In the genomic region with DNA sequence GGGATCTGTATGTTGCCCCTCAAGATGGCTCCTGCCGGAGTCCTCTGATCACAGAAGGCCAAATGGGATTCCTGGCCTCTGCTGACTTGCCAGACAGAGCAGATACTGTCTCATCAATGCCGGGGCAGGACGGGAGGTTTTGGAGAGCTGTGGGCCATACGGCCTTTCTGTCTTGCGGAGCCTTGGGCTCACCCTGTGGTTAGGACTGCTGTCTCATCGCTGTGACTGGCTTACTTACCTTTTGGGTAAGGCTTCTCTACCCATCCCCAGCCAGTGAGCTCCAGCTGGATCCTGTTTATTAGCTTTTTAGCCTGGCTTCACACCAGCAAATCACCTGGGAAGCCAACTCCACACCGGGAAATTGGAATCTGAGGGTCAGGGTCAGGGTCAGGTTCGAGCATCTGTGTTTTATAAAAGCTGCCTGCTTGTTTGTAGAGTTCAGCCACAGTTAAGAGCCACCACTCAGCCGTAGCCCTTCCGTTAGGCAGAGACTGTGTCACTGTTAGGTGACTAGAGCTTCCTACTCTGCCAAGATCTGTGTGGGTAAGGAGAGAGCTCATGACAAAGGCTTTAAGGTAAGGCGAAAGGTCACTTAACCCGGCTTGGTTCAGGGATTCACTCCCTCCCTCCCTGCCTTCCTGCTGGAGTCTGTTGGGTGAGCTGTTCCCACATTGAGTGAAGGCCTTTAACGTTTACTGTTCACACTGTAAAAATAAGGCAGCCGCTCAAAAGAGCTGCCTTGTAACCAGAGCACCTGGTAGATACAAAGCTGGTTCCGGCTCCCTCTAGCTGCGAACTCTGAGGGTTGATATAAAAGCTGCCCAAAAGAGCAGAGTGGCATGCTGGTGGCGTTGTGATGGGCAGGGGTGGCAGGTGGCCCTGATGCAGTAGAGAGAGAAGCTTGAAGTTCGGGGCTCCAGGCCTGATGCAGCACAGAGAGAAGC, we compare ENCODE assay signal across 10 mouse cellular contexts.
DNase-seq lines count a peak whose midpoint lies in the region; ATAC-seq and TF ChIP-seq lines count a peak whose summit lies in the region.
"Had no signal": no experiment of that assay in that cellular context is flagged by ENCODE, and none has a peak within 500 bp of the region (broad histone marks: within the 10 kb centered on the region; RNA-seq: fewer than 3 reads in every experiment).

No protein-coding gene starts in this region.

- no peak for TF ChIP-seq EP300 in heart, postnatal 0 days (IDR thresholded peaks at IDR 0.05; ENCODE audit: low read depth)

- no peaks in the 10 kb centered on the region for H3K36me3 ChIP-seq in heart, postnatal 0 days (replicated peaks; ENCODE audit: control insufficient read depth, insufficient read depth, low read length)
- peaks cover under 1% of the 10 kb centered on the region; the same call in 1 of the 2 replicates for H3K36me3 ChIP-seq in forebrain, embryonic 12.5 days (replicated peaks)
- H3K36me3 ChIP-seq: heart, embryonic 15.5 days had no signal

- H3K4me3 ChIP-seq in heart, postnatal 0 days (ENCODE audit: low read depth, low read length), result no peak overlapping the region
- no peak overlapping the region for H3K4me3 ChIP-seq in forebrain, embryonic 12.5 days (replicated peaks)
- H3K4me3 ChIP-seq: heart, embryonic 15.5 days had no signal

- H3K9me3 ChIP-seq in heart, postnatal 0 days (replicated peaks; ENCODE audit: control insufficient read depth, low read length), result no peaks in the 10 kb centered on the region
- H3K9me3 ChIP-seq in forebrain, embryonic 12.5 days, result no peaks in the 10 kb centered on the region
- H3K9me3 ChIP-seq: heart, embryonic 15.5 days had no signal

- DNase-seq in heart, postnatal 0 days (ENCODE audit: low spot score), result no peak
- DNase-seq in heart, postnatal 10 days, result no peak
- DNase-seq in ES-CJ7 (ENCODE audit: low read depth, low spot score), result peak; percentile 53
- peak; percentile 52 for DNase-seq in mesoderm, embryonic 11.5 days (ENCODE audit: low read depth, low spot score)
- no peak for DNase-seq in left cerebral cortex, postnatal 4 days
- no peak for DNase-seq in testis, postnatal 14 days (ENCODE audit: low spot score)
- no peak for DNase-seq in ovary, adult 18-20 months (ENCODE audit: low spot score)

- intact Hi-C loops in heart, postnatal 10 days (cut with DNase I), result no loop called here
- intact Hi-C loops in left cerebral cortex, postnatal 4 days (cut with DNase I), result no loop called here

- no peaks in the 10 kb centered on the region for H3K27me3 ChIP-seq in heart, postnatal 0 days (ENCODE audit: control insufficient read depth, insufficient read depth, low read length)
- H3K27me3 ChIP-seq in forebrain, embryonic 12.5 days, result no peaks in the 10 kb centered on the region
- H3K27me3 ChIP-seq: CH12.LX; heart, embryonic 15.5 days had no signal

- TF ChIP-seq CTCF in heart, postnatal 0 days (IDR thresholded peaks at IDR 0.05; ENCODE audit: low read depth), result peak; percentile 33

- H3K4me1 ChIP-seq in heart, postnatal 0 days (ENCODE audit: control insufficient read depth, insufficient read depth), result no peaks in the 10 kb centered on the region
- no peaks in the 10 kb centered on the region for H3K4me1 ChIP-seq in forebrain, embryonic 12.5 days
- H3K4me1 ChIP-seq: heart, embryonic 15.5 days had no signal

- ATAC-seq in heart, postnatal 0 days (ENCODE audit: insufficient read depth, low read depth), result no peak
- ATAC-seq in forebrain, embryonic 12.5 days (ENCODE audit: low FRiP score), result no peak

- WGBS in heart, postnatal 0 days, result 70% methylated on average over 18 of the region's 18 CpGs
- WGBS in forebrain, embryonic 12.5 days, result 82% methylated on average over 18 of the region's 18 CpGs

- no peak overlapping the region for H3K9ac ChIP-seq in heart, postnatal 0 days (replicated peaks; ENCODE audit: low read depth, low read length)
- H3K9ac ChIP-seq in forebrain, embryonic 12.5 days, result no peak overlapping the region
- H3K9ac ChIP-seq: heart, embryonic 15.5 days had no signal

- no peak overlapping the region for H3K27ac ChIP-seq in heart, postnatal 0 days (ENCODE audit: low read depth)
- 0 out of 2 replicates have a peak overlapping the region, but pooled peaks have one; percentile 53 for H3K27ac ChIP-seq in forebrain, embryonic 12.5 days
- H3K27ac ChIP-seq: heart, embryonic 15.5 days had no signal

- no peak overlapping the region for H3K4me2 ChIP-seq in heart, postnatal 0 days (ENCODE audit: low read depth, low read length)
- no peak overlapping the region for H3K4me2 ChIP-seq in forebrain, embryonic 12.5 days
- H3K4me2 ChIP-seq: heart, embryonic 15.5 days had no signal

Comparison
In these comparisons a context has a peak if more than half of its experiments do, and no peak if none do; other contexts are left out.
1. DNase-seq: peak in ES-CJ7 (single experiment) and mesoderm, embryonic 11.5 days (single experiment); none in heart, postnatal 0 days (single experiment), heart, postnatal 10 days (0 of 2), left cerebral cortex, postnatal 4 days (single experiment), testis, postnatal 14 days (single experiment) and ovary, adult 18-20 months (single experiment).